Mouse (Mus musculus) spleen, adult 12 weeks (tissue): ENCODE results near the gene Tmem44.
A peak's percentile ranks its signal among the peaks of the same experiment; 100 is the strongest.

Source experiments
- DNase-seq: peaks from one replicate; pipeline ENCODE4 v3.0.0; 2022; ENCODE audit warnings: low spot score

The Tmem44 gene

DNA sequence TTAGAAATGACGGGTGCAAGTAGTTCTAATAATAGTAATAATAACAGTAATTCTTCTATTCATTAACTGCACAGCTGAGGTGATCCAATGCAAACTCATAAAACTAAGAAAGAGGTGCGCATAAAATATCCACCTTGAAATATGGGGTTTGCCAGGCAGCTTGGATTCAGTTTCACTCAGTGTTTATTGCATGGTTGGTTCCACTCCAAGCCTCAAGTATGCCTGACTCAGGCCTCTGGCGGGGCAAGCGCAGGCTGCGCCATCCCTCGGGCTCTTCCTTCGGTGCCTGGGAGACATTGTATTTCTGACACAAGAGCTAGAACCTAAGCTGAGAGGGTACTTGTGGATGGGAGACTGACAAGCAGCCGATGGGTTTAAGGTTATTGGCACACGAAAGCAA is 32.0 kb downstream of the Tmem44 start:
- DNase-seq, result no peak

GRCm38 (mm10) chr16:30517666-30518283 is 32.9 kb downstream of the Tmem44 start:
- DNase-seq, result no peak

GRCm38 (mm10) chr16:30516993-30517392 is 33.6 kb downstream of the Tmem44 start:
- DNase-seq, result no peak

- peak; percentile 45 for DNase-seq
Measured at GRCm38 (mm10) chr16:30515418-30515817, 35.2 kb downstream of the Tmem44 start.

DNA sequence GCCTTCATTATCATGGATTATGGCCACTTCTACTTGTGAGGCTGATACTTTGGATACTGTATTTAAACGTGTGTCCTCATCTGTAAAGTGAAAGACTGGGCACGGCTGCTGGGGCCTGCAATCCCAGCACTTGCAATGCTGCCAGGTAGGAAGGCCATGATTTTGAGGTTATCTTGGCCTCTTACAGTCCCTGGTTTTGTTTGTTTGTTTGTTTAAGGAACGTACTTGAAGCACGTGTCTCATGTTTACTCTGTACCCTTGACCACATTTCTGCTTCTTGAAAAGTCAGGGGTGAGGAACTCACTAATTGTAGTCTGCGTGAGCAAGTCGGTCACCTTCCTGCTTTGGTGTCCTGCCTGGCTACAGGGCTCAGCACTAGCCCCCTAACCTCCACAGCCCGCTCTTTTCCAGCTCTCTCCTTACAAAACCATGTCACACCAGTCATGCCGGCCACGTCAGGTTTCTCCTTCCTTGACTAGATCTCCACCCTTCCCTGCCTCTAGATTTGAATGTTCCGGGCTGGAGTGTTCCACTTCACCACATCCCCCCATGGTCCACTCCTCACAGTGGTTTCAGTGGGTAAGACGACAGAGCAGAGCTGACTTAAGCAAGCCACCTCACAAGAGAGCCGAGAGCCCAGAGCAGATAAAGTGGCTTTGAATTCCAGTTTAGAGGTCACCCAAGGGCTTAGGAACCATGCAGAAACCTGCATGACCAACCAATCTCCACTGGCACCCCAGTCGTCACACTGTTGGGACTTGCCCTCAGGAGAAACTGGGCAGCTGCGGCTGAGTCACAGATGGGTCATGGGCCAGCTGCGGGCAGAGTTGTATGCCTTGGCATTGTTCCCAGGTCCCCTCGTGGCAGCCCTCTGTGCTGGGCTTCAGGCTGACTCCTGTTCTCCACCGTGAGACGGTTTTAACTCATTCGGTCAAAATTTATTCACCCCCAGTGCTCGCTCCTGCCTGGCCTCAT is 37.3 kb downstream of the Tmem44 start:
- no peak for DNase-seq

DNA sequence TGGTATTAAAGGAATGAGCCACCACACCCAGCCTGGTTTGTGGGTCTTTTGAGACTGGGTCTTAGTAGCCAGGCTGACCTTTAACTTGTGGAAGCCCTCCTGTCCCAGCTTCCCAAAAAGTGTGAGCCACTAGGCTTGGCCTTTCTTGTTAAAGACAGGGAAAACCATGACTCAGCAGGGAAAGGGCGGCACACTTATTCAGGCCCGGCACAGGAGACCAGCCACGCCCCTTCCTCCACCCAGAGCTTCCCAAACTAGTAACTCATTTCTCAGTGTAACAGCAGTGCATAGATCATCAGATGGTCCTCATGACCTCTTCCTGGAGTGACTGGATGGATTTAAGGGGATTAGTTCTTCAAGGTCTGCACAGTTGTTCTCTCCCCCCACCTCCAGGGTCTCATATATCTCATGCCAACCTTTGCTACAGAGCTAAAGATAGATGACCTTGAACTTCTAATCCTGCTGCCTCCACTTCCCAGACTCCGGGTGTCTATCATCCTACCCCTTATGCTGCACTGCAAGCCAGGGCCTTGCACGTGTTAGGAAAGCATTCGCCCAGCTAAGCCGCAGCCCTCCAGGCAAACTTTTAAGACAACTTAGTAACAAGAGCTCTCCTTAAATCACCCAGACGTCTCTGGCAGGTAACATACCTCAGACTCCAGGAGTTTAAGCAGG is 38.1 kb downstream of the Tmem44 start:
- no peak for DNase-seq

DNA sequence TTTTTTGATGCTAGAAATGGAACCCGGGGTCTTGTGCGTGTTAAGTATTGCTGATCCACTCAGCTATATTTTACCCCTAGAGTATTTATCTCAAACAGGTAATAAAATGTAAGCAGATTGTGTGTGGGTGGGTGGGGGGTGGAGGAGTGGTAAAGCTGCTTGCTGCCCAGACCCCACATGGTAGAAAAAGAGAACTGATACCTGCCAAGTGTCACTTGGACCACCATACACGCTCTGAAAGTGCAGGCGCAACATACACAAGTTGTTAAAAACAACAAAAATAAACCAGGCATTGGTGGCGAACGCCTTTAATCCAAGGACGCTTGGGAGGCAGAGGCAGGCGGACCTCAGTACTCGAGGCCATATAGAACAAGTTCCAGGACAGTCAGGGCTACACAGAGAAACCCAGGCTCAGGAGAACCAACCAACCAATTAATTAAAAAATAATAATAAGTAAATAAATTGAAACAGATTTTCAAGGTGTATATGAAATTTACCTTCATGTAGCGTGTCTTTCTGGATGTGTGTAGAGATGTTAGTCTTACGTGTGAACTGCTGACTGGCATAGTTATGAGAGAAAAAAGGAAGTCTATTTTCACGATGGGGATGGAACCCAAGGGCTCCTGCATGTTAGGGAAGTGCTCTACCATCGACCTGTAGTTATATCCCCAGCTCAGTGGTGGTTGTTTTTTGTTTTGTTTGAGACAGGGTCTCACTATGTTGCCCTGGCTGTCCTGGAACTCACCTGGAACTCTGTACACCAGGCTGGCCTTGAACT is 38.9 kb downstream of the Tmem44 start:
- DNase-seq, result no peak

DNA sequence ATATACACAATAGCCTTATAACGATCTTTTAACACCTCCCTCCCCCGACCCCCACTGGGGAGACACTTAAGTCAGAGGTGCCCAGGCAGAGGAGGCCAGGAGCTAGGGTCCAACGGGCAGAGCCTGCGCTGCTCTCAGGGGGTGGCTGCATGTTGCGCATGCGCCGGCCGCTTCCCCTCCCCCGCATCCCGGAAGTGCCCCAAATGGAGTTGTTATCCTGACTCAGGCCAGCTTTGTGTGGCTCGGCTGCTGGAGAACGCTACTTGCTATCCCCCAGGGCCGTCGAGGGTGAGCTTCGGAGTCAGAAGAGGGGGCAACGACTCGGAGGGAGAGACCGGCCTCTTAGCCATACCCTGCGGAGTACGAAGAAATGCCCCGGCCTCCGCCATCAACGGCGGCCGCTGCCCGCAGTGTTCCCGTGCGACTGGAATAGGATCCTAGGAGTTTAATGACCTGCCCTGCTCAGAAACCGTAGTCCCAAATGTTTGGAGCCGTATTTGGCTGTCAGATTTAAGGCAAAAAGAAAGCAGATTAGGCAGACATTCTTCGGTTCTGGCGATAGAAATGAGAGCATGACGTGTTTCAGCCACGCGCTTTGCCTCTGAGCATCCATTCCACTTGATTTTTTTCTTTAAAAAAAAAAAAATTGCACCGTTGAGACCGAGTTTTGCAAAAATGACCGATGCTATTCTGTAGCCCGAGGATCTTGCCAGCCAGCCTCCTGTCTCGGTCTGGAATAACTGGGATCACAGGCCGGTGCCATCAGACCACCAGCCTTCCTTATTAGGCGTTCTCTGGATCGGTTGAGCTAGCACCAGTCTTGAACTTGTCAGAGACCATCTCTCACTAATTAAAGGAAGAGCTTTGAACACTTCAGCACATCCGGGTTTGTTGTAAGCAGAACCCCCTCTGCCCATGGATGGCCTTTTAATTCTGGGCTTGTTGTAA is 39.9 kb downstream of the Tmem44 start:
- DNase-seq, result peak; percentile 81

GRCm38 (mm10) chr16:30510091-30510490 is 40.6 kb downstream of the Tmem44 start:
- no peak for DNase-seq

- no peak for DNase-seq
Measured at GRCm38 (mm10) chr16:30509340-30509739, 41.3 kb downstream of the Tmem44 start.

DNA sequence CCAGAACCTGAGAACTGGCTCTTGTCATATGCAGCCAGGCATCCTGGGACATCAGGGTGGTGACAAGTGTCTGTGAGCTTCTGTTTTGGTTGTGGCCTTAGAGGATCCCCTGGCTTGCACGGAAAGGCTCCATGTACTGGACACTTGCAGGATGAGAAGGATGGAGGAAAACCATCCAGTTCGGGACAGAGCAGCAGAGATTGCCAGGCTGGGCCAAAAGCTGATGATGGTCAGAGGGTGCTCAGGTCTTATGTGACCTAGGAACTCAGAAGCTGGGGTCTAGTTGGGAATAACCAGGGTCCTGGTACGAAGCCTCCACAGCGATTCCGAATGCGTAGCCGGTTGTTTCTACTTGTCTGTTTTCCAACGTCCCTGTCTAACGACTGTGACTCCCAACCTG is 41.9 kb downstream of the Tmem44 start:
- no peak for DNase-seq

DNA sequence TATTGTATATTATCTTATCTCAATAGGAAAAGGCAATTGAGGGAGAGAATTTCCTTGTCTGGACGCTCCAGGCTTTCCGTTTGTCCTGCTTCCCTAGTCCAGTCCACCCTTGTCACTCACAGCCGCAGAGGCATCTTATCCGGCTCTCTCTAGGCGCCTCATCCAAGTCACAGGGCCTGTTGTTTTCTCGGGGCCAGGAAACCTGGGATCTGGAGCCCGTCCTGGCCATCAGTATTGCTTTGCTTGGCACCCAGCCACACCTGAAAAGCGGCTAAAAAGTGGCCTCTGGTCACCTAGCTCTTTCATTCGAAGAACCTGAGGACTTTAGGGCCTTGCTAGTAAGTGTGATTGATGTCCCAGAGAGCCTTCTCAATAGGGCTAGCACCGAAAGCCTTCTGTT is 43.5 kb downstream of the Tmem44 start:
- DNase-seq, result no peak

- no peak for DNase-seq
Measured at GRCm38 (mm10) chr16:30505311-30506031, 45.2 kb downstream of the Tmem44 start.

- no peak for DNase-seq
Measured at GRCm38 (mm10) chr16:30504856-30505255, 45.8 kb downstream of the Tmem44 start.

GRCm38 (mm10) chr16:30503958-30504357 is 46.7 kb downstream of the Tmem44 start:
- no peak for DNase-seq

- no peak for DNase-seq
Measured at GRCm38 (mm10) chr16:30502221-30502891, 48.3 kb downstream of the Tmem44 start.

DNA sequence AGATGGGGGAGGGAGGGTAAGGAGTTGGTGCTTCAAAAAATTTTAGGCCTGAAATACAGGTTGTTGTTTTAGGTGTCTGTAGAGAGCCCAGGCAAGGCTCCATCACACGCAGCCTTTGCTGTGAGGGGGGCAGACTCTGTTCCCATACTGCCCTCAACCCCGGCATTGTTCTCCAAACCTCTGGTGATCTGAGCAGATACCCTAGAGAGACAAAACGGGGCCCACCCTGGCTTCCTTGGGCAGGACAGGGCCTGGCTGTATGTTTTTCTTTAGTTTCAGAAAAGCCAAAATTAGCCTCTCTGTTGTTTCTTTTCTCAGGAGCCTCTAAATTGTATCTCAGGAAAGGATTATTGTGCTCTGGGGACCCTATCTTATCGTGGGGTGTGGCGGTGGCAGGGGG is 49.0 kb downstream of the Tmem44 start:
- DNase-seq, result no peak

DNA sequence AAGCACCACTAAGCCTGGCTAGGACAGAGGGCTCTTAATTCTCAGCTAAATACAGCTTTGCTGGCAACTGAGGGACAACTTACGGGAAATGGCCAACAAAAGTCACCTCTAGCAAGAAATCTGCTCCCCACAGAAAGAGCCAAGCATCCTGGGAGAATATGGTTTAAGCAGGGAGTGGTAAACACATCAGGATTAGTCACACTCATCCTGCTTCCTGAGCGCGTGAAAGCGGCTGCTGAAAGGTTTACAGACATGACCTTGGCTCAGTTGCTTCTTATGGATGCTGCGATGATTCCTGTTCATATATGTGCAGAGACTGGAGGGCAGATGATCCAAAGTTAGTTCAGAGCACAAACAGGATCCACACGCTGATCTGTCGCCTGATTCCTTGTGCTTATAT is 50.4 kb downstream of the Tmem44 start:
- no peak for DNase-seq

DNA sequence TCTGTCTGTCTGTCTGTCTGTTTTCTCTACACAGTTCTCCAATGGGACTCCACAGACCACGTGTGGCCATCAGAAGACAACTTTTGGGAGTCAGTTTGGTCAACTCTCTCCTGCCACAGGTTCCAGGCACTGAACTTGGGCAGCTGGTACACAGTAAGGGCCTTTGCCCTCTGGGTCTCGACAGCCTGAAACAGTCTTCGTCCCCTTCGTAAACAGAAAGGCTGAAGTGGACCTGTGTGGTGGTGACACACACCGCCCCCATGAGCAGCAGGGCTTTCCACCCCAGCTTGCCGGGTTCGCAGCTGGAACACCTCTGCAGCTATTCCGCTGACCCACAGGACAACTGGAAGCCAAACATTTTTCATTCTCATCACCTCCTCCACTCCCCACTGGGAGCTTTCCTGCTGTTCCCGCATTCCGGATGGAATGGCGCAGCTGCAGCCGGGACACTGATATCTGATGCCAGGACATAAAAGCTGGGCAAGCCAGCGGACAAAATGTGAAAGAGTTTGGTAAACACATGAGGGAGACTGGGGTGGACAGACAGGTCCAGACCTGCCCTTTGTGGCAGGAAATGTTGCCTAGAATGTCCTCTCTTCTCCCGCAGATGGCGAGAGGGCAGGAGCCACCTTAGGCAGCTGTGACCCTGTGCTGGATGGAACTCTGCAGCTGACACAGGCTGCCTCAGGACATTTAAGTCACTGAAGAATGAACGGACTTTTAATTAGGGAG is 51.4 kb downstream of the Tmem44 start:
- no peak for DNase-seq
